ENCODE assay signal across 11 mouse cellular contexts in the genomic region with DNA sequence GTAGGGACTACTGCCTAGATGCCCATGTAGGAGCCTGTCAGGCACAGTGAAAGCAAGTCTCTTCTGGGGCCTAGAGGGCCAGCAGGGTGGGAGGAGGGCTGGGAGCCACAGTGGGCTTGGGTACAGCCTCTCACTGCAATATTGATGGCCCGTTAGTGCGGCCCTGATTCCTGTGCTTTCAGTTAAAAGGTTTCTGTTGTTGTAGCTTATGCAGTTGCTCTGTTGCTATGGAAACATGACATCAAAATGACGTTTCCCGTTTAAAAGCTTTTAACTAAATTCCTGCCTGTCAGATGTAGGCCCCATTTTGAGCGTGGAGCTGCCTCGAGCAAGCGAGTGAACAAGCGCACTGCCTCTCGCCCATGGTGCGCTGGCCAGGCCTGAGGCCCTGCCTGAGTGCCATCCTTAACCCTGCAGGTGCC. TPM values are rescaled to one million over a fixed set of nuclear protein-coding genes. Genes with fewer than 3 reads are reported as not detected.
DNase-seq lines count a peak whose midpoint lies in the region; ATAC-seq lines count a peak whose summit lies in the region.
"Had no signal": no experiment of that assay in that cellular context is flagged by ENCODE, and none has a peak within 500 bp of the region (broad histone marks: within the 10 kb centered on the region; RNA-seq: fewer than 3 reads in every experiment).

No protein-coding gene starts in this region.

- H3K36me3 ChIP-seq in heart, embryonic 10.5 days: peaks cover 19% of the 10 kb centered on the region
- 0 out of 2 replicates have a peak, but pooled peaks cover 4% of the 10 kb centered on the region for H3K36me3 ChIP-seq in neural tube, embryonic 12.5 days
- H3K36me3 ChIP-seq in hindbrain, embryonic 15.5 days: no peaks in the 10 kb centered on the region
- H3K36me3 ChIP-seq in intestine, embryonic 15.5 days: no peaks in the 10 kb centered on the region

- H3K9ac ChIP-seq in neural tube, embryonic 12.5 days: no peak overlapping the region
- no peak overlapping the region for H3K9ac ChIP-seq in hindbrain, embryonic 15.5 days
- H3K9ac ChIP-seq in intestine, embryonic 15.5 days: no peak overlapping the region

- intact Hi-C loops in heart, postnatal 25 days (cut with DNase I): no loop called here

- H3K9me3 ChIP-seq in heart, embryonic 10.5 days: no peaks in the 10 kb centered on the region
- H3K9me3 ChIP-seq in neural tube, embryonic 12.5 days: no peaks in the 10 kb centered on the region
- H3K9me3 ChIP-seq in hindbrain, embryonic 15.5 days: no peaks in the 10 kb centered on the region
- H3K9me3 ChIP-seq in intestine, embryonic 15.5 days: no peaks in the 10 kb centered on the region

- H3K4me1 ChIP-seq in heart, embryonic 10.5 days: peaks cover 30% of the 10 kb centered on the region
- H3K4me1 ChIP-seq in neural tube, embryonic 12.5 days: peaks cover 9% of the 10 kb centered on the region
- peaks cover 13% of the 10 kb centered on the region for H3K4me1 ChIP-seq in hindbrain, embryonic 15.5 days (replicated peaks)
- H3K4me1 ChIP-seq in intestine, embryonic 15.5 days (replicated peaks): no peaks in the 10 kb centered on the region

- H3K27me3 ChIP-seq in heart, embryonic 10.5 days (ENCODE audit: insufficient read depth, poor library complexity, severe bottlenecking): no peaks in the 10 kb centered on the region
- H3K27me3 ChIP-seq in neural tube, embryonic 12.5 days (replicated peaks): no peaks in the 10 kb centered on the region
- no peaks in the 10 kb centered on the region for H3K27me3 ChIP-seq in hindbrain, embryonic 15.5 days
- H3K27me3 ChIP-seq in intestine, embryonic 15.5 days (replicated peaks): no peaks in the 10 kb centered on the region
- H3K27me3 ChIP-seq: Patski had no signal

- H3K4me3 ChIP-seq in heart, embryonic 10.5 days: no peak overlapping the region
- H3K4me3 ChIP-seq in neural tube, embryonic 12.5 days: no peak overlapping the region
- no peak overlapping the region for H3K4me3 ChIP-seq in hindbrain, embryonic 15.5 days
- no peak overlapping the region for H3K4me3 ChIP-seq in intestine, embryonic 15.5 days (replicated peaks)

- no peak overlapping the region for H3K4me2 ChIP-seq in neural tube, embryonic 12.5 days (replicated peaks)
- H3K4me2 ChIP-seq in hindbrain, embryonic 15.5 days: no peak overlapping the region
- no peak overlapping the region for H3K4me2 ChIP-seq in intestine, embryonic 15.5 days (replicated peaks)

- DNase-seq in heart, embryonic 10.5 days (ENCODE audit: low spot score): no peak
- no peak for DNase-seq in heart, postnatal 25 days (ENCODE audit: low spot score)
- DNase-seq in neural tube, embryonic 10.5 days (ENCODE audit: extremely low spot score, low spot score): no peak
- DNase-seq in retina, postnatal 1 day: peak; percentile 68
- no peak for DNase-seq in testis, postnatal 14 days (ENCODE audit: low spot score)
- DNase-seq: kidney, adult 9 months; lung, adult 2 months had no signal

- H3K27ac ChIP-seq in heart, embryonic 10.5 days: peak overlapping the region; percentile 78
- no peak overlapping the region for H3K27ac ChIP-seq in neural tube, embryonic 12.5 days
- H3K27ac ChIP-seq in hindbrain, embryonic 15.5 days (replicated peaks): peak overlapping the region; percentile 23; the same call in 1 of the 2 replicates
- no peak overlapping the region for H3K27ac ChIP-seq in intestine, embryonic 15.5 days

- 0 out of 2 replicates have a peak, but pooled peaks have one; percentile 5 for ATAC-seq in neural tube, embryonic 12.5 days (ENCODE audit: low FRiP score, low read depth)
- ATAC-seq in hindbrain, embryonic 15.5 days (ENCODE audit: low FRiP score, low read depth): peak; percentile 55
- ATAC-seq in intestine, embryonic 15.5 days: no peak
- ATAC-seq: Patski had no signal

- WGBS in heart, embryonic 10.5 days: 78% methylated on average over 10 of the region's 10 CpGs
- WGBS in neural tube, embryonic 12.5 days: 60% methylated on average over 10 of the region's 10 CpGs
- WGBS in hindbrain, embryonic 15.5 days: 35% methylated on average over 10 of the region's 10 CpGs
- 64% methylated on average over 10 of the region's 10 CpGs for WGBS in intestine, embryonic 15.5 days

RNA-seq across cellular contexts. Expression of a gene that starts 9.4 kb away (rescaled TPM):
- 0.37 and 1.3 TPM in 2 replicates for polyA plus RNA-seq in heart, embryonic 10.5 days (2016; fragmentation: Nextera tagmentation; extraction: Ambion mirVana)
- under 1 TPM; 0.52 to 0.61 TPM for total RNA-seq in heart, postnatal 25 days (2021)
- polyA plus RNA-seq in neural tube, embryonic 12.5 days (2016; fragmentation: Nextera tagmentation; extraction: Ambion mirVana): 1.9 and 2.3 TPM in 2 replicates
- polyA plus RNA-seq in hindbrain, embryonic 15.5 days (2015; fragmentation: Nextera tagmentation; extraction: Ambion mirVana): 4.4 and 5.2 TPM in 2 replicates
- polyA plus RNA-seq in intestine, embryonic 15.5 days (2015; fragmentation: Nextera tagmentation; extraction: Ambion mirVana): 0.55 and 0.64 TPM in 2 replicates

RNA-seq across cellular contexts. Expression of a gene that starts 32.0 kb away (rescaled TPM):
- 32.8 and 35.3 TPM in 2 replicates for polyA plus RNA-seq in heart, embryonic 10.5 days (2016; fragmentation: Nextera tagmentation; extraction: Ambion mirVana)
- 10 to 100 TPM; 16.0 to 16.2 TPM for total RNA-seq in heart, postnatal 25 days (2021)
- 58.0 and 59.9 TPM in 2 replicates for polyA plus RNA-seq in neural tube, embryonic 12.5 days (2016; fragmentation: Nextera tagmentation; extraction: Ambion mirVana)
- 42.7 and 44.8 TPM in 2 replicates for polyA plus RNA-seq in hindbrain, embryonic 15.5 days (2015; fragmentation: Nextera tagmentation; extraction: Ambion mirVana)
- 16.6 and 17.3 TPM in 2 replicates for polyA plus RNA-seq in intestine, embryonic 15.5 days (2015; fragmentation: Nextera tagmentation; extraction: Ambion mirVana)

Comparison
In these comparisons a context has a peak if more than half of its experiments do, and no peak if none do; other contexts are left out.
1. H3K27ac ChIP-seq: peak in heart, embryonic 10.5 days (single experiment) and hindbrain, embryonic 15.5 days (single experiment); none in neural tube, embryonic 12.5 days (single experiment) and intestine, embryonic 15.5 days (single experiment).